Mouse (Mus musculus): ENCODE measurements around the gene Mrc1. TPM values are rescaled to one million over a fixed set of nuclear protein-coding genes. Genes with fewer than 3 reads are reported as not detected.

The Mrc1 gene
- total and polyA plus RNA-seq, 2 experiments: 2.7 to 49.4 TPM

GRCm38 (mm10) chr2:14269160-14269559, 40.0 kb downstream of the Mrc1 start:
- H3K27me3 ChIP-seq (ENCODE audit: control insufficient read depth, insufficient read depth, low read length): no peaks in the 10 kb centered on the region
- H3K4me3 ChIP-seq (ENCODE audit: insufficient read depth, low read depth, low read length): no peak overlapping the region
- no peak for TF ChIP-seq POLR2A (IDR thresholded peaks at IDR 0.05; ENCODE audit: extremely low read depth, insufficient read depth, low read length)
- no peak for TF ChIP-seq CTCF (IDR thresholded peaks at IDR 0.05; ENCODE audit: low read depth, low read length)
- no peak overlapping the region for H3K27ac ChIP-seq (replicated peaks; ENCODE audit: insufficient read depth, low read depth, low read length)
- no peaks in the 10 kb centered on the region for H3K79me2 ChIP-seq (ENCODE audit: control insufficient read depth, insufficient read depth, low read length)
- DNase-seq (ENCODE audit: extremely low read depth, low read depth, low spot score): no peak
- H3K36me3 ChIP-seq (ENCODE audit: control insufficient read depth, insufficient read depth, low read length): peaks cover 4% of the 10 kb centered on the region; the same call in 1 of the 2 replicates
- H3K4me1 ChIP-seq (ENCODE audit: control insufficient read depth, insufficient read depth, low read length): no peaks in the 10 kb centered on the region
- WGBS: 53% methylated on average over 1 of the region's 1 CpGs
- H3K9ac ChIP-seq (ENCODE audit: low read depth, low read length): no peak overlapping the region

DNA sequence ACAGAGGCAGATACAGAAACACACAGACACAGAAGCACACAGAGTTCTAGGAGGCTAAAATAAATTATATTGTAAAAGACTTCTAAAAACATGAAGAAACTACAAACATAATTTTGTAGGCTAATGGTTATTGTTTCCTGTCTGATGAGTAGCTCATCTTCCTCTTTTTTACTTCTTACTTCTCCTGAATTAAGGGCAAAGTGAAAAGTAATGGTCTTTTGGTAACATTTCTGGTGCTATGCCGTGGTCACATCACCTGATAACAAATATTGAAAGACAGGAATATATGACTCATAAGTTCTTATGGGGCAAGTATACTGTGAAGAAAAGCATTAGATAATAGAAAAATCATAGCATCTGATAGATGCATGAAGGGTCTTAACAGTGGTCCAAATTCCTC, 42.9 kb downstream of the Mrc1 start:
- DNase-seq (ENCODE audit: extremely low read depth, low read depth, low spot score): no peak
- no peak overlapping the region for H3K9ac ChIP-seq (ENCODE audit: low read depth, low read length)
- no peaks in the 10 kb centered on the region for H3K4me1 ChIP-seq (ENCODE audit: control insufficient read depth, insufficient read depth, low read length)
- H3K27ac ChIP-seq (replicated peaks; ENCODE audit: insufficient read depth, low read depth, low read length): no peak overlapping the region
- peaks cover 3% of the 10 kb centered on the region for H3K36me3 ChIP-seq (ENCODE audit: control insufficient read depth, insufficient read depth, low read length)
- WGBS: 76% methylated on average over 1 of the region's 1 CpGs
- H3K4me3 ChIP-seq (ENCODE audit: insufficient read depth, low read depth, low read length): no peak overlapping the region
- H3K79me2 ChIP-seq (ENCODE audit: control insufficient read depth, insufficient read depth, low read length): no peaks in the 10 kb centered on the region
- H3K27me3 ChIP-seq (ENCODE audit: control insufficient read depth, insufficient read depth, low read length): no peaks in the 10 kb centered on the region
- no peak for TF ChIP-seq CTCF (IDR thresholded peaks at IDR 0.05; ENCODE audit: low read depth, low read length)
- TF ChIP-seq POLR2A (IDR thresholded peaks at IDR 0.05; ENCODE audit: extremely low read depth, insufficient read depth, low read length): no peak

GRCm38 (mm10) chr2:14275796-14276195, 46.6 kb downstream of the Mrc1 start:
- WGBS: 85% methylated on average over 5 of the region's 5 CpGs
- H3K4me3 ChIP-seq (ENCODE audit: insufficient read depth, low read depth, low read length): no peak overlapping the region
- no peaks in the 10 kb centered on the region for H3K27me3 ChIP-seq (ENCODE audit: control insufficient read depth, insufficient read depth, low read length)
- H3K79me2 ChIP-seq (ENCODE audit: control insufficient read depth, insufficient read depth, low read length): no peaks in the 10 kb centered on the region
- no peak overlapping the region for H3K9ac ChIP-seq (ENCODE audit: low read depth, low read length)
- no peak for DNase-seq (ENCODE audit: extremely low read depth, low read depth, low spot score)
- peaks cover 2% of the 10 kb centered on the region; the same call in 1 of the 2 replicates for H3K36me3 ChIP-seq (ENCODE audit: control insufficient read depth, insufficient read depth, low read length)
- TF ChIP-seq POLR2A (IDR thresholded peaks at IDR 0.05; ENCODE audit: extremely low read depth, insufficient read depth, low read length): no peak
- TF ChIP-seq CTCF (IDR thresholded peaks at IDR 0.05; ENCODE audit: low read depth, low read length): no peak
- H3K27ac ChIP-seq (replicated peaks; ENCODE audit: insufficient read depth, low read depth, low read length): no peak overlapping the region
- H3K4me1 ChIP-seq (ENCODE audit: control insufficient read depth, insufficient read depth, low read length): no peaks in the 10 kb centered on the region

DNA sequence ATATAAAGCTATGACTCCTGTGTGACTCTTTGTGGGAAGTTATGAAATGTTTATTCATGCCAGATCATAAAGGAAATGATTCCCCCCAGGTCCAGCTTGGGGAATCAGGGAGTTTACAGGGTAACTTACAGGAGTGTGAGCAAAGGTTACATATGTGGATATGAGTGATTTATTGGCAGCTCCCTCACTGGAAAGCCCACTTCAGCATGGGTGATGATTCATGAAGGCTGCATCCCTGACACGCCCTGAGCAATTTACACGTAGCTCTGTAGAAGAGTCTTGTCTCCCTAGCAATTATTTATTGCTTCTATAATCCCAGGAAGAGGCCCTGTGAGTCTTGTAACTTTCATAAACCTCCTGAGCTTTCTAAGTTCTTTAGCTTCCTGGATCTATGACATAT, 50.1 kb downstream of the Mrc1 start:
- Histone ChIP-seq H3K4me1 (ENCODE audit: control insufficient read depth, insufficient read depth, low read length) (no peaks in the 10 kb centered on the region), H3K36me3 (ENCODE audit: control insufficient read depth, insufficient read depth, low read length) (peaks cover 2% of the 10 kb centered on the region; the same call in 1 of the 2 replicates), H3K4me3 (ENCODE audit: insufficient read depth, low read depth, low read length) (no peak overlapping the region), H3K27ac (replicated peaks; ENCODE audit: insufficient read depth, low read depth, low read length) (no peak overlapping the region), H3K27me3 (ENCODE audit: control insufficient read depth, insufficient read depth, low read length) (no peaks in the 10 kb centered on the region), H3K79me2 (ENCODE audit: control insufficient read depth, insufficient read depth, low read length) (no peaks in the 10 kb centered on the region), H3K9ac (ENCODE audit: low read depth, low read length) (no peak overlapping the region)
- 67% methylated on average over 2 of the region's 2 CpGs for WGBS
- TF ChIP-seq CTCF (IDR thresholded peaks at IDR 0.05; ENCODE audit: low read depth, low read length): no peak
- no peak for DNase-seq (ENCODE audit: extremely low read depth, low read depth, low spot score)

- Histone ChIP-seq H3K9ac (ENCODE audit: low read depth, low read length) (no peak overlapping the region), H3K79me2 (ENCODE audit: control insufficient read depth, insufficient read depth, low read length) (no peaks in the 10 kb centered on the region), H3K4me1 (ENCODE audit: control insufficient read depth, insufficient read depth, low read length) (no peaks in the 10 kb centered on the region), H3K4me3 (ENCODE audit: insufficient read depth, low read depth, low read length) (no peak overlapping the region), H3K36me3 (ENCODE audit: control insufficient read depth, insufficient read depth, low read length) (peaks cover 2% of the 10 kb centered on the region; the same call in 1 of the 2 replicates), H3K27me3 (ENCODE audit: control insufficient read depth, insufficient read depth, low read length) (no peaks in the 10 kb centered on the region), H3K27ac (replicated peaks; ENCODE audit: insufficient read depth, low read depth, low read length) (no peak overlapping the region)
- no peak for DNase-seq (ENCODE audit: extremely low read depth, low read depth, low spot score)
- WGBS: 59% methylated on average over 6 of the region's 6 CpGs
- TF ChIP-seq CTCF (IDR thresholded peaks at IDR 0.05; ENCODE audit: low read depth, low read length) (no peak), POLR2A (IDR thresholded peaks at IDR 0.05; ENCODE audit: extremely low read depth, insufficient read depth, low read length) (no peak)
Measured at GRCm38 (mm10) chr2:14279795-14280194, 50.6 kb downstream of the Mrc1 start.

DNA sequence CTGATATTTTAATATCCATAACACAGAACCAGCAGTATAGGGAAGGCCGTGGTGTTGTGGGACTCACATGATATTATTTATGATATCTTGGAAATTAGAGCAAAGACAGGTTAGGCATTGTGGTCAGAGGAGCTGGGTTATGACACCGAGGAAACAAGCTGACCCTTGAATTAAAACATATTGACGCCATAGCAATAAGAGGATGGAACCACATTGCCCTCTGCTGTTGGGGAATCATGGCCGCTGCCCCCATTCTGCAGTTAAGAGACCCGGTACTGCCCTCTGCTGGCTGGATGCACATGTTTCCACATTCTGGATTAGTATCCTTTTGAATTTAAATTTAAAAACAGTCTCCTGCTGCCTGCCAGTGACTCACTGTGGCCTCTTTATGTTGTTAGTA, 66.1 kb downstream of the Mrc1 start:
- 37% methylated on average over 5 of the region's 5 CpGs for WGBS
- H3K36me3 ChIP-seq (ENCODE audit: control insufficient read depth, insufficient read depth, low read length): peaks cover 4% of the 10 kb centered on the region; the same call in 1 of the 2 replicates
- H3K79me2 ChIP-seq (ENCODE audit: control insufficient read depth, insufficient read depth, low read length): no peaks in the 10 kb centered on the region
- H3K9ac ChIP-seq (ENCODE audit: low read depth, low read length): no peak overlapping the region
- TF ChIP-seq CTCF (IDR thresholded peaks at IDR 0.05; ENCODE audit: low read depth, low read length): peak; percentile 91
- no peak for TF ChIP-seq POLR2A (IDR thresholded peaks at IDR 0.05; ENCODE audit: extremely low read depth, insufficient read depth, low read length)
- peak; percentile 63 for DNase-seq (ENCODE audit: extremely low read depth, low read depth, low spot score)
- no peak overlapping the region for H3K27ac ChIP-seq (replicated peaks; ENCODE audit: insufficient read depth, low read depth, low read length)
- H3K4me3 ChIP-seq (ENCODE audit: insufficient read depth, low read depth, low read length): no peak overlapping the region
- H3K27me3 ChIP-seq (ENCODE audit: control insufficient read depth, insufficient read depth, low read length): no peaks in the 10 kb centered on the region
- H3K4me1 ChIP-seq (ENCODE audit: control insufficient read depth, insufficient read depth, low read length): no peaks in the 10 kb centered on the region
